Mouse (Mus musculus): Measurements from ENCODE around the gene Itgb4. TPM values are rescaled to one million over a fixed set of nuclear protein-coding genes. Genes with fewer than 3 reads are reported as not detected.

Itgb4 gene
- polyA plus RNA-seq, 2 experiments: 0.11 to 0.17 TPM

DNA sequence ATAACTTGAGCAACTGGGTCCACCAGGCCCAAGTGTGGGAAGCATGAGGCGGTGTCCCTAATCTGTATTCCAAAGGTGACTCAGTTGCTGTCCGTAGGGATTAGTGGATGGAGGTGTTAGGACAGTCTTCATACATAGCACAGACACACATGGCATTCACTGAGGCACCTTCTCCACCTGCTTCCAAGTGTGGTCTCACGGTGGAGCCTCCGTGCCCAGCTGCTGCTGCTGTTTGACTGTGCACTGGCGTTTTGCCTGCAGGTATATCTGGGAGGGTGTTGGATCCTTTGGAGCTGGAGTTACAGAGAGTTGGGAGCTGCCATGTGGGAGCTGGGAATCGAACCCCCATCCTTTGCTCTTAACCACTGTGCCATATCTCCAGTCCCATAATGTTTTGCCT is 60.1 kb downstream of the Itgb4 start:
- H3K4me3 ChIP-seq (ENCODE audit: insufficient read depth in 1 of 2, low read depth in 2 of 2, low read length in 2 of 2): no peak overlapping the region
- no peak overlapping the region for H3K4me2 ChIP-seq (ENCODE audit: low read depth)
- peaks cover 9% of the 10 kb centered on the region for H3K36me3 ChIP-seq (replicated peaks; ENCODE audit: control insufficient read depth, insufficient read depth, low read depth)
- no peak overlapping the region for H3K27ac ChIP-seq
- peaks cover 10 to 20% of the 10 kb centered on the region in 2 experiments for H3K4me1 ChIP-seq (replicated peaks; ENCODE audit: control insufficient read depth in 2 of 2, insufficient read depth in 2 of 2, low read length in 1 of 2)
- 89% methylated on average over 6 of the region's 6 CpGs for WGBS (ENCODE audit: insufficient replicate concordance)
- no peaks in the 10 kb centered on the region for H3K9me3 ChIP-seq (ENCODE audit: control insufficient read depth, low read length)
- H3K27me3 ChIP-seq (ENCODE audit: control insufficient read depth, insufficient read depth, low read length): no peaks in the 10 kb centered on the region
- no peak for ATAC-seq (ENCODE audit: insufficient read depth)
- no peak overlapping the region for H3K9ac ChIP-seq (replicated peaks)
- no peak for DNase-seq (ENCODE audit: low read depth in 3 of 3, low spot score in 3 of 3)
- no peak for TF ChIP-seq EP300 (IDR thresholded peaks at IDR 0.05; ENCODE audit: low read depth)

- Histone ChIP-seq H3K27ac (no peak overlapping the region), H3K4me1 (replicated peaks; ENCODE audit: control insufficient read depth in 2 of 2, insufficient read depth in 2 of 2, low read length in 1 of 2) (peaks cover 1 to 8% of the 10 kb centered on the region in 2 experiments; a peak in 3 of 4 replicates), H3K36me3 (replicated peaks; ENCODE audit: control insufficient read depth, insufficient read depth, low read depth) (peaks cover 21% of the 10 kb centered on the region), H3K9ac (replicated peaks) (no peak overlapping the region), H3K4me2 (ENCODE audit: low read depth) (no peak overlapping the region), H3K4me3 (ENCODE audit: insufficient read depth in 1 of 2, low read depth in 2 of 2, low read length in 2 of 2) (no peak overlapping the region), H3K9me3 (ENCODE audit: control insufficient read depth, low read length) (no peaks in the 10 kb centered on the region), H3K27me3 (ENCODE audit: control insufficient read depth, insufficient read depth, low read length) (no peaks in the 10 kb centered on the region)
- WGBS (ENCODE audit: insufficient replicate concordance): 82% methylated on average over 3 of the region's 3 CpGs
- DNase-seq (ENCODE audit: low read depth in 3 of 3, low spot score in 3 of 3) (no peak), ATAC-seq (ENCODE audit: insufficient read depth) (no peak)
- TF ChIP-seq CTCF (IDR thresholded peaks at IDR 0.05; ENCODE audit: low read depth): no peak
- TF ChIP-seq EP300 (IDR thresholded peaks at IDR 0.05; ENCODE audit: low read depth): no peak
Observed at GRCm38 (mm10) chr11:116036671-116037070, 62.2 kb downstream of the Itgb4 start.

- ATAC-seq (ENCODE audit: insufficient read depth) (no peak), DNase-seq (ENCODE audit: low read depth in 3 of 3, low spot score in 3 of 3) (no peak)
- WGBS (ENCODE audit: insufficient replicate concordance): 84% methylated on average over 9 of the region's 9 CpGs
- H3K4me3 ChIP-seq (ENCODE audit: insufficient read depth in 1 of 2, low read depth in 2 of 2, low read length in 2 of 2): no peak overlapping the region
- no peak for TF ChIP-seq EP300 (IDR thresholded peaks at IDR 0.05; ENCODE audit: low read depth)
- no peak for TF ChIP-seq CTCF (IDR thresholded peaks at IDR 0.05; ENCODE audit: low read depth)
- no peak overlapping the region for H3K4me2 ChIP-seq (ENCODE audit: low read depth)
- H3K27me3 ChIP-seq (ENCODE audit: control insufficient read depth, insufficient read depth, low read length): no peaks in the 10 kb centered on the region
- no peak overlapping the region for H3K27ac ChIP-seq
- H3K36me3 ChIP-seq (replicated peaks; ENCODE audit: control insufficient read depth, insufficient read depth, low read depth): peaks cover 24% of the 10 kb centered on the region
- no peaks in the 10 kb centered on the region for H3K9me3 ChIP-seq (ENCODE audit: control insufficient read depth, low read length)
- peaks cover 0 to under 1% of the 10 kb centered on the region in 2 experiments; a peak in 1 of 4 replicates for H3K4me1 ChIP-seq (replicated peaks; ENCODE audit: control insufficient read depth in 2 of 2, insufficient read depth in 2 of 2, low read length in 1 of 2)
- H3K9ac ChIP-seq (replicated peaks): no peak overlapping the region
Observed at GRCm38 (mm10) chr11:116037826-116038225, 63.3 kb downstream of the Itgb4 start.

GRCm38 (mm10) chr11:116040593-116040992 is 66.1 kb downstream of the Itgb4 start:
- WGBS (ENCODE audit: insufficient replicate concordance): 83% methylated on average over 6 of the region's 6 CpGs
- Histone ChIP-seq H3K27ac (no peak overlapping the region), H3K9ac (replicated peaks) (no peak overlapping the region), H3K9me3 (ENCODE audit: control insufficient read depth, low read length) (no peaks in the 10 kb centered on the region), H3K4me3 (ENCODE audit: insufficient read depth in 1 of 2, low read depth in 2 of 2, low read length in 2 of 2) (no peak overlapping the region), H3K4me1 (replicated peaks; ENCODE audit: control insufficient read depth in 2 of 2, insufficient read depth in 2 of 2, low read length in 1 of 2) (0 out of 4 replicates have a peak, but pooled peaks cover 0 to 2% of the 10 kb centered on the region in 2 experiments), H3K4me2 (ENCODE audit: low read depth) (no peak overlapping the region), H3K27me3 (ENCODE audit: control insufficient read depth, insufficient read depth, low read length) (no peaks in the 10 kb centered on the region), H3K36me3 (replicated peaks; ENCODE audit: control insufficient read depth, insufficient read depth, low read depth) (peaks cover 27% of the 10 kb centered on the region)
- no peak for DNase-seq (ENCODE audit: low read depth in 3 of 3, low spot score in 3 of 3)
- ATAC-seq (ENCODE audit: insufficient read depth): no peak
- TF ChIP-seq EP300 (IDR thresholded peaks at IDR 0.05; ENCODE audit: low read depth) (no peak), CTCF (IDR thresholded peaks at IDR 0.05; ENCODE audit: low read depth) (no peak)

DNA sequence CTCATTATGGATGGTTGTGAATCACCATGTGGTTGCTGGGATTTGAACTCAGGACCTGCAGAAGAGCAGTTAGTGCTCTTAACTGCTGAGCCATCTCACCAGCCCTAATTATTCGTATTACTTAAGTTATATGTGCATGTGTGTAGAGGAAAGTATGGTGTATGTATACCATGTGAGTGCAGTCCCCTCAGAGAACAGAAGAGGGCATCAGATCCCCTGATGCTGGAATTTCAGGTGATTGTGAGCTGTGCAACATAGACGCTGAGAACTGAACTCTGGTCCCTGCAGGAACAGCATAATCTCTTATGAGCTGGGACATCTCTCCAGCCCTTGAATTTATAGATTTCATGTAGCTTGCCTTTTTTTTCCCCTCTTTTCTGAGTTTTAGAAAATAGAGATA is 67.3 kb downstream of the Itgb4 start:
- WGBS (ENCODE audit: insufficient replicate concordance): 90% methylated on average over 2 of the region's 2 CpGs
- no peaks in the 10 kb centered on the region for H3K27me3 ChIP-seq (ENCODE audit: control insufficient read depth, insufficient read depth, low read length)
- H3K4me1 ChIP-seq (replicated peaks; ENCODE audit: control insufficient read depth in 2 of 2, insufficient read depth in 2 of 2, low read length in 1 of 2): 0 out of 4 replicates have a peak, but pooled peaks cover 0 to 2% of the 10 kb centered on the region in 2 experiments
- no peak overlapping the region for H3K4me3 ChIP-seq (ENCODE audit: insufficient read depth in 1 of 2, low read depth in 2 of 2, low read length in 2 of 2)
- H3K9ac ChIP-seq (replicated peaks): no peak overlapping the region
- no peaks in the 10 kb centered on the region for H3K9me3 ChIP-seq (ENCODE audit: control insufficient read depth, low read length)
- no peak overlapping the region for H3K4me2 ChIP-seq (ENCODE audit: low read depth)
- ATAC-seq (ENCODE audit: insufficient read depth): no peak
- no peak for DNase-seq (ENCODE audit: low read depth in 3 of 3, low spot score in 3 of 3)
- H3K27ac ChIP-seq: no peak overlapping the region
- TF ChIP-seq EP300 (IDR thresholded peaks at IDR 0.05; ENCODE audit: low read depth) (no peak), CTCF (IDR thresholded peaks at IDR 0.05; ENCODE audit: low read depth) (peak; percentile 13; the same call in 1 of the 2 replicates)
- peaks cover 32% of the 10 kb centered on the region for H3K36me3 ChIP-seq (replicated peaks; ENCODE audit: control insufficient read depth, insufficient read depth, low read depth)

Data from liver, embryonic 14.5 days (tissue).